Mouse (Mus musculus): ENCODE data around the gene Olfr53. TPM values are rescaled to one million over a fixed set of nuclear protein-coding genes. Genes with fewer than 3 reads are reported as not detected.

Olfr53 gene
- polyA plus RNA-seq, 1 experiment from 2014 or later: not detected

GRCm38 (mm10) chr7:140696967-140697366 is 50.7 kb downstream of the Olfr53 start, which contains the start of gene Olfr541:
TSS of gene Olfr541 (plus strand) at chr7:140697267.
- Histone ChIP-seq H3K36me3 (ENCODE audit: control insufficient read depth, insufficient read depth, low read length) (no peaks in the 10 kb centered on the region), H3K4me2 (ENCODE audit: low read depth, low read length) (no peak within 1 kb of the TSS), H3K27me3 (replicated peaks; ENCODE audit: control insufficient read depth, insufficient read depth, low read length) (no peaks in the 10 kb centered on the region), H3K9me3 (ENCODE audit: control insufficient read depth, low read length) (no peaks in the 10 kb centered on the region), H3K9ac (ENCODE audit: low read depth, low read length) (no peak within 1 kb of the TSS), H3K4me3 (ENCODE audit: low read depth, low read length) (no peak within 1 kb of the TSS), H3K4me1 (ENCODE audit: control insufficient read depth, insufficient read depth, low read length) (no peaks in the 10 kb centered on the region), H3K27ac (replicated peaks; ENCODE audit: low read depth, low read length) (no peak within 1 kb of the TSS)
- DNase-seq (ENCODE audit: low spot score) (no peak), ATAC-seq (ENCODE audit: low read depth) (no peak)

Other genes with a start within 250 kb of the Olfr53 start
- gene Olfr531, start 243.5 kb upstream of the Olfr53 start, polyA plus RNA-seq (2014; fragmentation: Nextera tagmentation; extraction: Ambion mirVana): not detected in 2 replicates
- gene Olfr532, start 224.8 kb upstream of the Olfr53 start, polyA plus RNA-seq (2014; fragmentation: Nextera tagmentation; extraction: Ambion mirVana): not detected in 2 replicates
- 0.25 TPM in 1 of 2 replicates, not detected in the other for gene Olfr533, start 183.1 kb upstream of the Olfr53 start, polyA plus RNA-seq (2014; fragmentation: Nextera tagmentation; extraction: Ambion mirVana)
- gene Olfr535, start 162.2 kb upstream of the Olfr53 start, polyA plus RNA-seq (2014; fragmentation: Nextera tagmentation; extraction: Ambion mirVana): not detected in 2 replicates
- gene Olfr536, start 139.1 kb upstream of the Olfr53 start, polyA plus RNA-seq (2014; fragmentation: Nextera tagmentation; extraction: Ambion mirVana): 0.04 and 0.22 TPM in 2 replicates
- not detected in 2 replicates for gene Olfr538, start 78.6 kb upstream of the Olfr53 start, polyA plus RNA-seq (2014; fragmentation: Nextera tagmentation; extraction: Ambion mirVana)
- gene Olfr46, start 45.2 kb upstream of the Olfr53 start, polyA plus RNA-seq (2014; fragmentation: Nextera tagmentation; extraction: Ambion mirVana): not detected in 2 replicates
- gene Olfr61, start 17.5 kb upstream of the Olfr53 start, polyA plus RNA-seq (2014; fragmentation: Nextera tagmentation; extraction: Ambion mirVana): not detected in 2 replicates
- gene Olfr539, start 13.5 kb downstream of the Olfr53 start, polyA plus RNA-seq (2014; fragmentation: Nextera tagmentation; extraction: Ambion mirVana): 0.20 TPM in 1 of 2 replicates, not detected in the other
- gene Olfr45, start 35.5 kb downstream of the Olfr53 start, polyA plus RNA-seq (2014; fragmentation: Nextera tagmentation; extraction: Ambion mirVana): not detected in 2 replicates
- gene Olfr541, start 50.8 kb downstream of the Olfr53 start, polyA plus RNA-seq (2014; fragmentation: Nextera tagmentation; extraction: Ambion mirVana): not detected in 2 replicates
- not detected in 2 replicates for gene Cyp2e1, start 117.3 kb downstream of the Olfr53 start, polyA plus RNA-seq (2014; fragmentation: Nextera tagmentation; extraction: Ambion mirVana)
- gene Syce1, start 141.4 kb downstream of the Olfr53 start, polyA plus RNA-seq (2014; fragmentation: Nextera tagmentation; extraction: Ambion mirVana): 0.35 and 0.69 TPM in 2 replicates
- 1.4 and 2.3 TPM in 2 replicates for gene Zfp941, start 175.7 kb downstream of the Olfr53 start, polyA plus RNA-seq (2014; fragmentation: Nextera tagmentation; extraction: Ambion mirVana)
- 7.6 and 12.9 TPM in 2 replicates for gene Urah, start 188.6 kb downstream of the Olfr53 start, polyA plus RNA-seq (2014; fragmentation: Nextera tagmentation; extraction: Ambion mirVana)
- gene Scgb1c1, start 199.1 kb downstream of the Olfr53 start, polyA plus RNA-seq (2014; fragmentation: Nextera tagmentation; extraction: Ambion mirVana): 0.88 and 3.6 TPM in 2 replicates
- not detected in 2 replicates for gene Odf3, start 201.4 kb downstream of the Olfr53 start, polyA plus RNA-seq (2014; fragmentation: Nextera tagmentation; extraction: Ambion mirVana)
- gene Gm45785, start 209.9 kb downstream of the Olfr53 start, polyA plus RNA-seq (2014; fragmentation: Nextera tagmentation; extraction: Ambion mirVana): not detected in 2 replicates
- 76.0 and 80.0 TPM in 2 replicates for gene Ric8a, start 210.5 kb downstream of the Olfr53 start, polyA plus RNA-seq (2014; fragmentation: Nextera tagmentation; extraction: Ambion mirVana)
- 65.4 and 75.3 TPM in 2 replicates for gene Bet1l, start 211.1 kb downstream of the Olfr53 start, polyA plus RNA-seq (2014; fragmentation: Nextera tagmentation; extraction: Ambion mirVana)
- 127 and 140 TPM in 2 replicates for gene Psmd13, start 235.5 kb downstream of the Olfr53 start, polyA plus RNA-seq (2014; fragmentation: Nextera tagmentation; extraction: Ambion mirVana)
- gene Sirt3, start 235.9 kb downstream of the Olfr53 start, polyA plus RNA-seq (2014; fragmentation: Nextera tagmentation; extraction: Ambion mirVana): 18.3 and 19.9 TPM in 2 replicates

Data from embryonic facial prominence, embryonic 14.5 days (tissue).